Mouse (Mus musculus) G1E (cell line): ENCODE data around the gene Det1. TPM values are rescaled to one million over a fixed set of nuclear protein-coding genes. Genes with fewer than 3 reads are reported as not detected.
A peak's percentile ranks its signal among the peaks of the same experiment; 100 is the strongest.

Experiments
- ATAC-seq: 2 replicates; pipeline ENCODE4 v1.8.0; 2016; ENCODE audit warnings: mild to moderate bottlenecking; ENCODE audit not compliant: insufficient number of reproducible peaks, poor library complexity, low FRiP score, severe bottlenecking; ENCODE audit errors: extremely low read depth
- DNase-seq: peaks from one replicate; pipeline ENCODE4 v3.0.0; 2012; ENCODE audit warnings: low spot score
- H3K27me3 ChIP-seq: 2 replicates; pipeline ENCODE4 v1.6.1; 2012; ENCODE audit warnings: mild to moderate bottlenecking, low read length, inconsistent platforms; ENCODE audit not compliant: insufficient read depth
- H3K36me3 ChIP-seq: replicated peaks from 2 replicates; pipeline ENCODE3; 2012; ENCODE audit warnings: mild to moderate bottlenecking, inconsistent platforms
- H3K4me1 ChIP-seq: 2 replicates; pipeline ENCODE4 v1.6.1; 2012; ENCODE audit warnings: low read depth, low read length, inconsistent platforms, mixed read lengths; ENCODE audit not compliant: insufficient read depth
- H3K4me3 ChIP-seq: 2 replicates; pipeline ENCODE4 v1.5.1; 2012; ENCODE audit warnings: low read depth, mild to moderate bottlenecking, inconsistent platforms, low read length, moderate library complexity, mixed read lengths
- H3K9me3 ChIP-seq: replicated peaks from 2 replicates; pipeline ENCODE4 v1.6.1; 2012; ENCODE audit warnings: inconsistent platforms
- CTCF ChIP-seq: IDR thresholded peaks from 2 replicates; pipeline ENCODE4 v1.5.1; 2012; ENCODE audit warnings: low read depth, low read length, inconsistent platforms, mixed read lengths
- GATA1 ChIP-seq: IDR thresholded peaks from 2 replicates; pipeline ENCODE4 v1.6.1; 2012; ENCODE audit warnings: borderline replicate concordance, low read length, inconsistent platforms, mixed read lengths
- GATA2 ChIP-seq: IDR thresholded peaks from 2 replicates; pipeline ENCODE4 v1.6.1; 2012; ENCODE audit warnings: low read depth, low read length, inconsistent platforms, borderline replicate concordance
- POLR2AphosphoS5 ChIP-seq: IDR thresholded peaks from 2 replicates; pipeline ENCODE4 v1.6.1; 2012; ENCODE audit warnings: low read depth, low read length, inconsistent platforms; ENCODE audit not compliant: insufficient replicate concordance
- TAL1 ChIP-seq: conservative IDR thresholded peaks from 2 replicates; pipeline ENCODE4 v1.6.1; 2012; ENCODE audit warnings: low read depth, low read length, inconsistent platforms, mixed read lengths
- polyA plus RNA-seq: library from polyadenylated mRNA; stranded (reverse); fragments of >175 nt; gene quantifications from 2 replicates; pipeline ENCODE4 v1.2.3, GENCODE M21; 2012
- total RNA-seq, 2 experiments: library from RNA; stranded (forward) in 1 of 2; stranded (reverse) in 1 of 2; fragments of 200-1000 nt in 1 of 2; fragments of >200 nt in 1 of 2; fragmentation: Nextera tagmentation in 1 of 2; gene quantifications; 2 replicates each; pipeline ENCODE4 v1.2.3; 2014 to 2017

Det1 gene
- total and polyA plus RNA-seq, 3 experiments, result 8.8 to 42.5 (median 17.9) TPM

DNA sequence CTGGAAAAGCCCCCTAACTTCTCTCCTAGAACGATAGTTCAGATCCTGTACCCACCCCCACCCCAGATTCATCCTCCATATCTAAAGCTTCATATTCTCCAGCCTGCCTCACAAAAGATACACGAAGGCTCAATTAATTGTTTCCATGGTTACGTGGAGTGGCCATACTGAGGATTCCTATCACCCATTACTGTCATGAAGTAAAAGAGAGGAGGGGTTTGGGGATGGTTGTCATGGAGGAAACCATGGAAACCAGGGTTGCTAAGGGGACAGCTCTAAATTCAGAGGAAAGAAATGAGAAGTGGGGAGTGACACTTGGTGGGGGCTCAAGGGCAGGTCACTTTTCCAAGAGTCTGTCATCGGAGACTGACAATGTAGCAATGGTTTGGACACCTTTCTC lies 39.4 kb upstream of the Det1 start:
- H3K9me3 ChIP-seq, result no peaks in the 10 kb centered on the region

GRCm38 (mm10) chr7:78885404-78885803 lies 38.3 kb upstream of the Det1 start:
- Histone ChIP-seq H3K36me3 (no peaks in the 10 kb centered on the region), H3K27me3 (peaks cover 71% of the 10 kb centered on the region), H3K4me3 (no peak overlapping the region), H3K9me3 (no peaks in the 10 kb centered on the region), H3K4me1 (peaks cover 8% of the 10 kb centered on the region)
- peak; percentile 34; the same call in 1 of the 2 replicates for ATAC-seq
- no peak for DNase-seq
- no peak for TF ChIP-seq TAL1
- TF ChIP-seq GATA2, result no peak
- no peak for TF ChIP-seq CTCF
- TF ChIP-seq GATA1, result no peak
- TF ChIP-seq POLR2AphosphoS5, result no peak

More for the DNA sequence above, 39.4 kb upstream of the Det1 start:
- Histone ChIP-seq H3K36me3 (no peaks in the 10 kb centered on the region), H3K27me3 (peaks cover 63% of the 10 kb centered on the region), H3K4me1 (peaks cover 8% of the 10 kb centered on the region), H3K4me3 (no peak overlapping the region)
- DNase-seq (no peak), ATAC-seq (no peak)
- no peak for TF ChIP-seq CTCF

DNA sequence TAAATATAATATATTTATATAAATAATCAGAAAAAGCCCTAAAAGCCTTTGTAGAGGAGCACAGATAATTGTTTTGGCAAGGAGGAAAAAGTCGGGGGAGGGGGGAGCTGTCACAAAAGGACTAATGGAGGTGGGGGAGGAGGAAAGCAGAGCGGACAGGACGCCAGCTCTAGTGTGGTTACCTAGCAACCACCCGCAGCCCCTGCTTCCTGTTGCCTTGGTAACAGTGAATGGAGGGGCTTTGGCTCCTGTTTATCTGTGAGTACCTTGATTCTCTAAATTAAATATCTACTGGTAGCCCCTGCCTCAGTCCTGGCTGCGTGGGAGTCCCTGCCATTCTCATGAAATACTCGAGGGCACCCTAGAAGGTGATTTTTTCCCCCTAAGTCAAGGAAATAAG lies 37.1 kb upstream of the Det1 start:
- peaks cover 8% of the 10 kb centered on the region for H3K4me1 ChIP-seq
- no peak overlapping the region for H3K4me3 ChIP-seq
- H3K9me3 ChIP-seq, result no peaks in the 10 kb centered on the region
- no peak for DNase-seq
- peaks cover 75% of the 10 kb centered on the region for H3K27me3 ChIP-seq
- H3K36me3 ChIP-seq, result no peaks in the 10 kb centered on the region
- TF ChIP-seq POLR2AphosphoS5 (no peak), GATA2 (no peak)
- no peak for ATAC-seq

- no peak for DNase-seq
- TF ChIP-seq POLR2AphosphoS5 (no peak), GATA1 (no peak), TAL1 (no peak), CTCF (no peak), GATA2 (no peak)
- Histone ChIP-seq H3K9me3 (no peaks in the 10 kb centered on the region), H3K36me3 (no peaks in the 10 kb centered on the region), H3K4me1 (peaks cover 7% of the 10 kb centered on the region), H3K4me3 (no peak overlapping the region), H3K27me3 (peaks cover 78% of the 10 kb centered on the region)
- no peak for ATAC-seq
Measured at GRCm38 (mm10) chr7:78883726-78884060, 36.6 kb upstream of the Det1 start.

GRCm38 (mm10) chr7:78883016-78883725 lies 36.1 kb upstream of the Det1 start:
- H3K4me3 ChIP-seq, result no peak overlapping the region
- H3K4me1 ChIP-seq, result peaks cover 5% of the 10 kb centered on the region
- DNase-seq, result no peak
- no peaks in the 10 kb centered on the region for H3K9me3 ChIP-seq
- no peak for ATAC-seq
- no peak for TF ChIP-seq POLR2AphosphoS5
- TF ChIP-seq TAL1, result no peak
- H3K27me3 ChIP-seq, result peaks cover 78% of the 10 kb centered on the region
- H3K36me3 ChIP-seq, result no peaks in the 10 kb centered on the region

GRCm38 (mm10) chr7:78882469-78882837 lies 35.4 kb upstream of the Det1 start:
- H3K4me1 ChIP-seq, result peaks cover 5% of the 10 kb centered on the region
- no peak for TF ChIP-seq CTCF
- no peak for TF ChIP-seq POLR2AphosphoS5
- TF ChIP-seq GATA2, result no peak
- no peaks in the 10 kb centered on the region for H3K36me3 ChIP-seq
- H3K4me3 ChIP-seq, result peak overlapping the region; percentile 33; the same call in 1 of the 2 replicates
- no peak for DNase-seq
- ATAC-seq, result no peak
- H3K9me3 ChIP-seq, result no peaks in the 10 kb centered on the region
- H3K27me3 ChIP-seq, result peaks cover 71% of the 10 kb centered on the region
